Mouse (Mus musculus) MEL (cell line): ENCODE results near the gene Cd44.

Source experiments
- CTCF ChIP-seq, 3 experiments: IDR thresholded peaks in 2 of 3; conservative IDR thresholded peaks in 1 of 3; 2 replicates each; pipeline ENCODE4 v1.5.1; 2011 to 2012; ENCODE audit warnings: low read length in 3 of 3, low read depth in 2 of 3, mild to moderate bottlenecking in 2 of 3, improper control_type of control experiment in 1 of 3, inconsistent platforms in 1 of 3, mixed read lengths in 1 of 3, moderate library complexity in 1 of 3; ENCODE audit not compliant: control insufficient read depth in 1 of 3, insufficient read depth in 1 of 3, poor library complexity in 1 of 3, severe bottlenecking in 1 of 3
- ELF1 ChIP-seq: IDR thresholded peaks from 2 replicates; pipeline ENCODE4 v1.6.1; 2014; ENCODE audit warnings: low read depth, mild to moderate bottlenecking, inconsistent platforms, low read length, improper control_type of control experiment, moderate library complexity
- EP300 ChIP-seq, 2 experiments: IDR thresholded peaks; 2 replicates each; pipeline ENCODE4 v1.6.1; 2011; ENCODE audit warnings: improper control_type of control experiment in 2 of 2, low read length in 2 of 2, low read depth in 1 of 2, mild to moderate bottlenecking in 1 of 2
- MAFK ChIP-seq: IDR thresholded peaks from 2 replicates; pipeline ENCODE4 v1.6.1; 2011; ENCODE audit warnings: low read depth, mild to moderate bottlenecking, low read length, improper control_type of control experiment, borderline replicate concordance
- NRF1 ChIP-seq: IDR thresholded peaks from 2 replicates; pipeline ENCODE4 v1.6.1; 2014; ENCODE audit warnings: low read depth, mild to moderate bottlenecking, inconsistent platforms, low read length, improper control_type of control experiment, moderate library complexity; ENCODE audit not compliant: poor library complexity, insufficient read depth, severe bottlenecking
- POLR2A ChIP-seq, 2 experiments: IDR thresholded peaks; 2 replicates each; pipeline ENCODE4 v1.6.1; 2011 to 2012; ENCODE audit warnings: low read length in 2 of 2, mild to moderate bottlenecking in 2 of 2, control low read depth in 1 of 2, improper control_type of control experiment in 1 of 2, low read depth in 1 of 2, moderate library complexity in 1 of 2; ENCODE audit not compliant: control insufficient read depth in 1 of 2, insufficient read depth in 1 of 2, poor library complexity in 1 of 2
- RAD21 ChIP-seq: IDR thresholded peaks from 2 replicates; pipeline ENCODE4 v1.6.1; 2011; ENCODE audit warnings: mild to moderate bottlenecking, low read depth, low read length, improper control_type of control experiment
- TBP ChIP-seq: IDR thresholded peaks from 2 replicates; pipeline ENCODE4 v1.8.0; 2011; ENCODE audit warnings: low read depth, low read length, improper control_type of control experiment

- no peak for TF ChIP-seq POLR2A (IDR thresholded peaks at IDR 0.05; ENCODE audit: control insufficient read depth in 1 of 2, insufficient read depth in 1 of 2, low read depth in 1 of 2, low read length in 2 of 2, poor library complexity in 1 of 2)
- TF ChIP-seq ELF1: no peak
- TF ChIP-seq MAFK: no peak
- TF ChIP-seq EP300 (IDR thresholded peaks at IDR 0.05; ENCODE audit: low read depth in 1 of 2, low read length in 2 of 2): no peak
- no peak for TF ChIP-seq RAD21
- no peak for TF ChIP-seq CTCF (IDR thresholded peaks at IDR 0.05 in 2 of 3, conservative IDR thresholded peaks at IDR 0.05 in 1 of 3; ENCODE audit: control insufficient read depth in 1 of 3, insufficient read depth in 1 of 3, low read depth in 2 of 3, low read length in 3 of 3, poor library complexity in 1 of 3, severe bottlenecking in 1 of 3)
- TF ChIP-seq NRF1: no peak
- TF ChIP-seq TBP: no peak
Observed at GRCm38 (mm10) chr2:102947846-102948480, 46.5 kb upstream of the Cd44 start.
